Mouse (Mus musculus) inflammation-experienced regulatory T-cells, adult 6 months (primary cell): ENCODE data around the gene Bco1. TPM values are rescaled to one million over a fixed set of nuclear protein-coding genes. Genes with fewer than 3 reads are reported as not detected.

Source experiments
- ATAC-seq: one replicate; pipeline ENCODE4 v1.8.0; 2017
- polyA plus RNA-seq, 3 experiments: library from polyadenylated mRNA; unstranded; fragments of 100-300 nt; shearing (Covaris generic); gene quantifications; one replicate each; pipeline ENCODE4 v1.2.1; 2017

The Bco1 gene
- polyA plus RNA-seq, 3 experiments from 2014 or later, result not detected

DNA sequence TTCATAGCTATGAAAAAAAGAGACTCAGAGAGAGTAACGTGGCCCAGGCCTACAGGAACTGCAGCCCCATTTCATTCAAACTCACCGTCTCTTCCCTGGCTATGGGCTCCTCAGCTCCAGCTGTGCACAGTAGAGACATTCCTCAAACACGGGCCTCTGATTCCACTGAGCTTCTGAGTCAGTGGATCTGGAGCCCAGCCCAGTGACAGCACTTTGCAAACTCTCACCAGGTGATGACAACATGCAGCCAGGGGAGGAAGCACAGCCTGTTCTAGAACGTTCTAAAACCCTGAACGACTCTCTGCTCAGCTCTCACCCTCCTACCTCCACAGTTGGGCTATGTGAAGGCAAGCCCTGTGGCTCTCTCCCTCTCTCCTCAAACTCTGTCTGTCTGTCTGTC lies 1.6 kb upstream of the Bco1 start:
- no peak for ATAC-seq

DNA sequence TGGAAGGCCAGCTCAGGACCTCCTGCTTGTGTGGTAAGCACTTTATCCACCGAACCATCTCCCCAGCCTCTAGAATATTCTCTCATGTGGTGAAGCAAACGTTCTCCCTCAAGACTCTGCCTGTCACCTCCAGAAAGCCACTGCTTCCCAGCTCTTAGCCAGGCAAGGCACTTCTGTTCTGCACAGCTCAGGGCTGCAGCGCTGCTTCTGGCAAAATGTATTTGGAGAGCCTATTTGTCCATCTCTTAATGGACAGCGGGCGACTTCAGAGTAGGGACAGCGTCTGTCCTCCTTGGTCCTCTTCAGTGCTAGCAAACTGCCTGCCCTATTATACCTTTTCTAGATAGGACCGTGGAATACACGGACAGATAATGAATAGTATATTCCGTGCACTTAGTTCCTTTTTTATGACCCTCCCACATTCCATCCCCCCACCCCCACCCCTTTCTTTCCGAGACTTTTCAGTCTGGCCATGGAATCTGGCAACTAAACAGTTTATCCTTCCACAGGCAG lies 1.5 kb downstream of the Bco1 start:
- ATAC-seq, result no peak

DNA sequence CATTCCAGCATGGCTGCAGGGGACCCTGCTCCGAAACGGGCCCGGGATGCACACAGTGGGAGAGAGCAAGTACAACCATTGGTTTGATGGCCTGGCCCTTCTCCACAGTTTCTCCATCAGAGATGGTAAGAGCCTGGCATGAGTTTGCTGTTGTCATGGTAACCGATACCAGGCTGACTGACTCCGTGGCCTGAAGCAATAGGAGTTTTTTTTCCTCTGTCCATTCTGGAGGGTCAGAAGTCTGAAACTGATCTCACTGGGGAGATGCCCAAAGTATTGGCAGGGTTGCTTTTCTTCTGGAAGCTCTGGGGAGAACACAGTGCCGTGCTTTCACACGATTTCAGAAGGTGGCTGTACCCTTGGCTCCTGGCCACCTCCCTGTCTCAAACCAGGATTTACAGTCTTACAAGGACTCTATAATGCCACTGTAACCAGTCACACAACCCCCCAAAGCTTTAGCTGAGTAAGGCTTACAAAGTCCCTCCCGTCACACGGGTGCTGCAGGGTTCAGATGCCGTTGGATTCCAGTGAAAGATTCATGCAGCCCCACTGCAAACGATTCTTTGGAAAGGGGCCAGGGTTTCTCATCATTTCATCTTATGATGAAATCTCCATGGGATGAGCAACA lies 2.0 kb downstream of the Bco1 start:
- ATAC-seq, result no peak

DNA sequence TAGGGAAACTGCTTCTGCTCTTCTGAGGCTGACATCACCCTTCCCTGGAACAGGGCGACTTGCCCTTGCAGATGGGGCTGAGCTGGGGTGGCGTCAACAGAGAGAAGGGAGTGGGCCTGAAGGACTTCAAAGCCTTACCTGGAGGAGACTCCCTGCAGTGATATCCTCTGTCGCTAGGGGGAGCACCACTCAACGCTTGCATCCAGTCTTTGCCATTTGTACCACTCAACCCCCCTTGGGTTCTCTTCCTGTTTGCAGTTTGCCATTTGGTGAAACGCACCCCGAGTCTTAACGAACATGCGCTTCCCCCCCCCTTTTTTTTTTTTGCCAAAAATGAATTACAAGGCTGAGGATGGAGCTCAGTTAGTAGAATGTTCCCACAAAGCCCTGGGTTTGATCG lies 11.9 kb downstream of the Bco1 start:
- peak; percentile 78 for ATAC-seq

DNA sequence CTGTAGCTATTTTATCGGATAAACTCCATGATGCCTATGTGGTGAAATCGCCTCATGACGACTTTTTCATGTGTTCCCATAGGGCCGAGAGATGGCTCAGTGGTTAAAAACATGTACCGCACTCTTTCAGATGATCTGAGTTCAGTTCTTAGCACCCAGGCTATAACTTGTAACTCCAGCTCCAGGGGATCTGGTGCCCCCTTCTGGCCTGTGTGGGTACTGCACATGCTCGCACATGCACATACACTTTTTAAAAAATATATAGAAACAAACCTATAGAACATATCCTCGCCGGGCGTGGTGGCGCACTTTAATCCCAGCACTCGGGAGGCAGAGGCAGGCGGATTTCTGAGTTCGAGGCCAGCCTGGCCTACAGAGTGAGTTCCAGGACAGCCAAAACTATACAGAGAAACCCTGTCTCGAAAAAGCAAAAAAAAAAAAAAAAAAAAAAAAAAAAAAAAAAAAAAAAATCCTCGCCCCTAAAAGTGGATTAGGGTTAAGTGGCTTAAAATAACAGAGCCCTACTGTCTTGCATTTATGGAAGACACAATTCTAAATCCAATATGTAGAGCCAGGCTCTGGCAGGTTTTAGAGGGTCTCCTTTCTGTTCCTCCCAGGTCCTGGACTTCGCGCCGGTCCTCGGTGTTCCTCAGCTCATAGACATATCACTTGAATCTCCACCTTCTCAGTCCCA lies 13.5 kb downstream of the Bco1 start:
- no peak for ATAC-seq

DNA sequence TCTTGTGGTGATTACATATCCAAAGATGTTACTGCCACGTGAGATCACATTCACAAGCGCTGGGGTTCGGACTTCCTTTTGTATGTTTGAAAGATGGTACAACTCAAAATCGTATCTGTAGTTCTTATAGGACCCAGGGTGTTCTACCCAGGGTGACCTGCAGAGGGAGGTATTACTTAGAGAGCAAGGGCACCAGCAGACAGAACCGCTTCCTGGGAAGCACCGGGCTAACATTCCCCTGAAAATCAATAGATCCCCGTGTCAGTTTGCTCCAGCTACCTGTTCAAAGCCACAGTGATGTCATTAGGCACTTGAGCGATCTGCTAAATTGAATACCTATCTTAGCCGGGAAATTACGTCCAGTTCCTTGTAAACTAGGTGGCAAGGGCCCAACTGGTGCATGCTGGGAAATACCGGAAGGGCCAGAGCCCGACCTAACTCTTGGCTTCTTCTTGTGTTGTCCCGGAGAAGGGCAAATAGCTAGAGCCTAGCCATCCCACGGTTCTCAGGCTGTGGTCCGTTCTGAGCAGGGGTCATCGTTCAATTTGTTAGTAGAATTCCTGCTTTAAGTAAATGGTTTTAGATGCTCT lies 14.2 kb downstream of the Bco1 start:
- no peak for ATAC-seq

DNA sequence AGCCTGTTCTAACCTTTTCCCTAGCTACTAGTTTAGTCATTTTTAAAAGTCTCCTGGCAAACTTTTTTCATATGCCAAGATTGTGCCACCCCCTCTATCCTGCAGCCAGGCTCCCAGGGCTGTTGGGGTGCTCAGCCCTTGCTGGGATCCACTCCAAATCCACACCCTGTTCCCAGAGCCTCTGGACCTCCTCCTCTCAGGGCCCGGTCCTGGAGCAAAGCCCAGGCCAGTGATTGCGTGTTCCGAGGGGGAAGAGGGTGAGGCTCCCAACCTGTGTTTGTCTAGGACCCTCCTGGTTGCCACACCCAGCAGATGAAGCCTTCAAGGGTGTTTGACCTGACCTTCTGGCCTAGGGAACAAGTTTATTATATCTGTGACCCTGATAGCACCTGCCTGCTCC lies 16.0 kb downstream of the Bco1 start:
- ATAC-seq, result no peak

DNA sequence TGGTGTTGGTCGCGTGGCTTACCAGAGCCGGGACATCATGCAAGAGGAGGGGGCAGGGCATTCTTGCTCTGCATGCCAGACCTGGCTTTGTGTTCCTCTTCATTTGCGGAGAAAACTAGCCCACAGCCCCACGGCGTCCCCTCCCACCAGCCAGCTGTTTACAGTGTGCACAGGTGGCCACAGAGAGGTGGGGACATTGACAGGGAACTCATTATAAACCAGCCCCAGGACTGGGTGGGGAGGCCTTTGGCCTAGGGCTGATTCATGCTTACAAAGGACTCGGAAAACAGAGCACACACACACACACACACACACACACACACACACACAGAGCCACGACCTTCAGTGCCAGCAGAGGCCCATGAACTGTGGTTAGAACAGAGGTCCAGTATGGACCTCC lies 16.6 kb downstream of the Bco1 start:
- ATAC-seq, result no peak

DNA sequence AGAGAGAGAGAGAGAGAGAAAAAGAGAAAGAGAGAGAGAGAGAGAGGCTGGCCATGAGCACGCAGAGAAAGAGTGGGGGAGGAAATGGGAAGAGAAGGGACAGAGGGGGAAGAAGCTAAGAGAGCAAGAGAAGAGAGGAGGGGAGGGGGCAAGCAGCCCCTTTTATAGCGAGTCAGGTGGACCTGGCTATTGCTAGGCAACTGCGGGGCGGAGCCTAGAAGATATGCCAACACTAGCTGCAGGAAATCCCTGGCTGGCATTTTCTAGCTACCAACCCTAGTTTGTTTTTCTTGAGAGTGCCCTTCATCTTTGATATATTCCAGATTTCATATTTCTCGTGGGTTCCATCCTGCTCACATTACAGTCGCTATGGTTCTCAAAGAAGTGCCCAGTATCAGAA lies 19.4 kb downstream of the Bco1 start:
- no peak for ATAC-seq

DNA sequence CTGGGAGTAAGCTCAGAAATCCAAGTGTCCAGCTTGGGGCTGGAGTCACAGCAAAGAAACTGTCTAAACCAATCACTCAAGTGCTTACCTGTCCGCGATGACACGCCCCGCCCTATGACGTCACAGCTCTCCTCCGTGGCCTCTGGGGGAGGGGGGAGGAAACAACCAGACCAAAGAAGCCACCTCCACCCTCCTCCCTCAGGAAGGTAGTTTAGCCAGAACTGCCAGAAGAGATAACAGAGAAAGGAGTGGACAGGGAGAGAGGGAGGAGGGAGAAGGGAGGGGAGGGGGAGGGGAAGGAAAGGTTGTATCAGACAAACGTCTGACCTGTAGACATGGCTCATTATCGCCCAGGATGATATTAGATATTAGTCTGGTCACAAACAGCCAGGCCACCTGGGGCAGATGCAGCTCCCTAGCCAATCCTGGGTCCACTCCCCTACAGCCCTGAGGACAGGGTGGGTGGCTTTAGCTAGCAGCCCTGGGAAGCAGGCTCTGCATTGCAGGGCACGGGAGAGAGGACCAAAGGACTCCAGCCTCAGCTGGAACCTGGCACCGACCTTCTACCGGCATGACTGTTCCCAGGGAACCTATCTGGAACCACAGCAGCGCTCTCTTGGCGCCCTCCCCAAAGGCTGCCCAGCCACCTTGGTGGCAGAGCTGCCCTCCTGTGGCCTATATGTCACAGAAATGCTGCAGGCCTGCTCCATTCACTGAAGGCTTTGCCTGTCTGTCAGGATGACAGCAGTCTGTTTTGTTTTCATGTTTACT lies 20.2 kb downstream of the Bco1 start:
- no peak for ATAC-seq

DNA sequence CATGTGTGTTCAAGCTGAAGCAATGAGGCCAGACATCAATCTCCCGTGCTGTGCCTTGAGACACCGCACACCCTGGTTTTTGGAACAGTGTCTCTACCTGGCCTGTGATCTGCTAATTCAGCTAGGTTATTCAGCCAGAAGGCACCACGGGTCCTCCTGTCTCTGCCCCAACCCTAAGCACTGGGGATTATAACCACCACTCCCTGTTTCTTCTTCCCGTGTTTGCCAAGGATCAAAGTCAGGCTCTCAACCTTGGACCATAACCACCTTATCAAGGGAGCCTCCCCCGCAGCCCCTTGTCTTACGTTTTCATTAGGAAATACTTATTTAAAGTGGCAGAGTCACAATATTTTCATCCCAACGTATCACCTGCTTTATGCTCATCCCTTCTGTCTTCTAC lies 20.9 kb downstream of the Bco1 start:
- ATAC-seq, result no peak

DNA sequence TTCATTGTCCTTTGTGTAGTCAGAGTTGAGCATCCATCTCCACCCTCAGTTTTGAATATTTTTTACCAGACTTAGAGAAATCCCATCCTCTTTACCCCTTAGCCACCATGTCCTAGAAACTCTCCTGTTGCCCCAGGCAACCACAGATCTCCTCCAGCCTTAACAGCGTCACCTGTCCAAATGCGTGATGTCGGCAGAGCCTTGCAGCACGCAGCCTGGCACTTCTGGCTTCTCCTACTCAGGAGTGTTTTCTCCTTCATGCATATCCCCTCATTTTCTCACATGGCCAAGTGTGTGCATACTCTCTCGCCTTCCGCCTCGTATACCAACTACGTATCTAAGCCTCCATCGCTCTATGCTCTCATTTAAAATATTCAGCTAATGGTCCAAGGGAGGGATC lies 22.8 kb downstream of the Bco1 start:
- ATAC-seq, result no peak

DNA sequence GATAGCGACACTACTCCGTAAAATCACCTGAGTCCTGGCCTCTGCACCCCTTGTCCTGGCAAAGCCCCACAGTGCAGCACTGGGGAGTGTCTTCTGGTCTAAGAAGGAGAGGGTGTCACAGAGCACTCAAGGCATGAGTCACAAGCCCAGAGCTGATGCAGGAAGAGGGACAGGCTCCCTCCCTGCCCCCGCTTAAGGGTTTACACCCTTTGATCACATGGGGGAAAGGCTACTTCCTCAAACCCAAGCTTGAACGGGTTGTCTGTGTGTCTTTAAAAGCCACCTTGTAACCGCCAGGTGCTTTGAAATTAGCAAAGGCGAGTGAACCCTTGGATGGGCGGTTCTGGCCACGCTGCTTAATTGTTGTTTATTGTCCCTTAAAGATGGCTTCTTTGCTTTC lies 25.6 kb downstream of the Bco1 start:
- no peak for ATAC-seq

DNA sequence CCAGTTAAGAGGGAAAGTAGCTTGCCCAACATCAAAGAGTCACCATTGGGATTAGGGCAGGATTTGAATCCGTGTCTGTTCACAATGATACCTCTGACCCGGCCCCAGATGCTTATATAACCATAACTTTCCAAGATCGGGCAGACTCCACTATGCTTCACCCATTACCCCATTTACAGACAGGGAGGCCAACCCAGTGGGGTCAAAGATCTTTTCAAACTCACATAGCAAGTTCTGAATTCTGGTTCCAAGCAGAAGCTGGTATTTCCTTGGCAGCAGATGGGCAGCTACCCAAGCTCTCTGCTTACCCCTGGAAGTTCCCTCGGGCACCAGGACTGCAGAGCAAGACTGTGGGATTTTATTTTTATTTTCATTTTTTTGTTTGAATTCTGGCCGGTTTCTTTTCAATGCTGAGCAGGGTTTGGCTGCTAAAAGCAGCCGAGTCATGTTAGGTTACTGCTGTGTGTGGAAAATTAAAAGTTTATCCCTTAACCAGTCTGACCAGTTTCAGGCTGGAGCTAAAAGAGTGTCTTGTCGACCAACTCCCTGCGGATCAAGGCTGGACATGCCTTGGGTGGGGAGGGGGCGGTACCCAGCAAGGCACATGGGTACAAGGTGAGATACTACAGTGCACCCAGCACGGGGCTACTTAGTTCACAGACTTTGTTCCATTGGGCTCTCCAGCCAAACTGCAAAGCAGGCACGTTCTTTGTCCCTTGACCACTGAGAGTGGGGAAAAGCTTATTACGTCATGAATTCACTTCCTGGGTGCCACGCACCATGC lies 28.4 kb downstream of the Bco1 start:
- no peak for ATAC-seq

DNA sequence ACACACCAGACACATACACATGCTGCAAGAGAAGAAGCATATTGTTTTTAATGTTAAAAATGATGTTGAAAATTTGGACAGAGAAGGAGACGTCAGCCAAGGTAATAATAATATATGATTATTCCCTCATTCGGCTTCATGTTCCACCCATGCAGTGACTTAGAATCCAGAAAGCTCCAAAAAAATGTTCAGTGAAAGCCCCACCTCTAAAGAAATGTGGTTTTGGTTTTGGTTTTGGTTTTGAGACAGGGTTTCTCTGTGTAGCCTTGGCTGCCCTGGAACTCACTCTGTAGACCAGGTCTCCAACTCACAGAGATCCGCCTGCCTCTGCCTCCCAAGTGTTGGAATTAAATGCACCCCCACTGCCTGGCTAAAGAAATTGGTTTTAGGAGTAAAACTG lies 30.2 kb downstream of the Bco1 start:
- ATAC-seq, result no peak

DNA sequence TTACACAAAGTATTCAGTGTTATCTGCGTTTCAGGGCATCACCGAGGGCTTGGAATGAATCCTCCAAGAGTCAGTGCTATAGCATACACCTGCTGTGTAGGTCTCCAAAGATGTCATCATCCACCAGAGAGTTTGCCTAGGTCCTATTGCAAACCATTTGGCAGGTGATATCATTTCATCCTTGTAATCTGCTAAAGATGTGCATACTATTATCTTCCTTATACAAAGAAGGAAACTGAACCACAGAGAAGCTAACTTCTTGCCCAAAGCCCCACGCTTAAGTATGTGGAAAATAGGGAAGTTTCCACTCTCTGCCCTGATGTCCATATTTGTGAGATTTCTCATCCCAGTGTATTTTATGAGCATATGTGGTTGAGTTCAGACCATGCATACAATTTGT lies 30.8 kb downstream of the Bco1 start:
- ATAC-seq, result no peak

DNA sequence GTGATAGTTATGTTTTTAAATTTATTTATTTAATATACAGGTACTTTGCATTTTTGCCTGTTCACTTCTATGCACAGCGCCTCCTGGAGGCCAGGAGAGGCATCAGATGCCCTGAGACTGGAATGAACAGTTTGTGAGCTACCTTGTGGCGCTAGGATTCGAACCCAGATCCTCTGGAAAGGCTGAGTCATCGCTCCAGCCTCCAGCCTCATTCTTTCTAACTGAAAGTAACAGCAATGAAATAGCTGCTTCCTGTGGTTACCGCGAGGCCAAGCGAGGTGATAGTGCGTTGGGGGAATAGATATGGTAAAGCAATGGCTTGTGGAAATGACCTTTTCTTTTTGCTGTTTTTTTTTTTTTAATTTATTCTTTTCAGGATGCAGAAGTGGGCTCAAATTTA lies 31.4 kb downstream of the Bco1 start:
- ATAC-seq, result no peak

DNA sequence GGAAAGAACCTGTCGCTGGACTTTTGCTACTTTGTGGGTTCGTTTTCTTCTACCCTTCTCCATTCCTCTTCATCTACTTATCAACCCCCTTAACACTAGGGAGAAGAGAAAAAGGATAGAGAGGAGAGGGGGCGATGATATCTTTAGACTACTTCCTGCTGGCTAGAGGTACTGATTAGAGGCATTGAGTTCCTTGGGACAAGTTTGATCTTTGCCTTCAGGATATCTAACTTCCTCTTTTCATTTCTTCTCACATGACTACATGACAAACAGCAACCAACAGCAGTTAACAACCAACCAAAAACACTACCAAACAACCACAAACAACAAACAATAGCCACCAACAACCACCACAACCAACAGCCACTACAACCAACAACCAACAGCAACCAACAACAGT lies 38.0 kb downstream of the Bco1 start:
- ATAC-seq, result no peak

DNA sequence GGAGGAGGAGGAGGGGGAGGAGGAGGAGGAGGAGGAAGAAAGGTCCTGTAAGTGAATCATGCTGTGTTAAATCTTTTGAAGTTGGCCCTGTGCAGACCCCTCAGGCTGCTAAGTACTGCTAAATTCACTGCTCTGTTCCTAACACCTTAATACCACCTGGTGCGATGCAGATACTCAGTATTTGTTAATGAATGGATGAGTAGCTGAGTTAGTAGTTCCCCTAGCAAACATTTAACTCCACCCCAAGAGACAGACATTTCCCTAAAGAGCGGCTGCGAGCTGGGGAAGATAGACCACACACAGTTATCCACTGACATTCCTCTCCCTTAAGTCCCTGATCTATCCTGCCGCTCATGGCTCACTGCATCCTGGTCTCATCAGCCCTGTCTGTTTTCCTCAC lies 40.7 kb downstream of the Bco1 start:
- ATAC-seq, result no peak

DNA sequence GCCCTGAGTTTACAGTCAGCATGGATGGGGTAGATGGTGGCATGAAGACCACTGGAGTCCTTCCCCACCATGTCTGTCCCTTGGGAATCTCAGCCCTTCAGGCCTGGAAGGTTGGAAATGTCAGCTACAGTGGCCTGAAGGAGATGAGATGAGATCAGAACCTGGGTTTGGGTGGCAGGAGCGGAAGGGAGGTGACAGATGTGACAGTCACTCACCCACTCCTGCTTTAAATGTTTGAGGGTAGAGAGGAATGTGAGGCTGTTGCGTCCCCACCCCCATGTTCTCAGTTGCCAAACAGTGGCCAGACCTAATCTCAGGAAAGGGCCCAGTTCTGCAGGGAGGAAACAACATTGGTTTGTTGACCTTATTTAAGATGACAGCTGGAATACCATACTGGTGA lies 41.1 kb downstream of the Bco1 start:
- no peak for ATAC-seq

DNA sequence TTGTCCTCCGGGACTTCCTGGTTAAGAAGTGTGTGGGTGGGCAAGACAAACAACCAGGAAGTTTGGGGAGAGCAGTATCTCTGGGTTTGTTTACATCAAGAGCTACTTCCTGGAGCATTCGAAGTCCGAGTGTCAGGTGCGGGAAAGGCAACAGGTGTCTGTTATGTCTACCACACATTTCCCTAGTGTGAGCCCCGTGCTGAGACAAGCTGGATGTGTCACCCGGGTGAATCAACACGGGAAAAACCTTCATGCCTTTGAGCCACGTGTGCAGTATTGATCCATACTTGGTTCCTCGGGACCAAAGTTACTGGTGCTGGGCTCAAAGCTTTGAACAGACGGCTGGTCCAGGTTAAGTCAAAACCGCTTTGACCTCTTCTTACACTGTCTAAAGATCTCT lies 41.7 kb downstream of the Bco1 start:
- ATAC-seq, result no peak

DNA sequence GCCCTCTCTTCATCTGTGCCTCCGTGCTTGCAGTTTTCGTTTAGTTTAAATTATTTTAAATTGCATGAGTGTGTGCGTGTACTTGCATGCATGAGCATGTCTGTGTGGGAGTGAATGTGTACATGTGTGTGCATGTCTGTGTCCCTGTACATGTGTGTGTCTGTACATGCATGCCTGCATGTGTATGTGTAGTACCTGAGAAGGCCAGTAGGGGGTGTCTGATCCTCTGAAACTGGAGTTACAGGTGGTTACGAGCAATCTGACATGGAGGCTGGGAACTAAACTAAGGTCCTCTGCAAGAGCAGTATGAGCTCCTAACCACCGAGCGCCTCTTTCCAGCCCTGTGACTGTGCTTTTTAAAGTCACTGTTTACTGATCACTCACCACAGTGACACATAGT lies 52.9 kb downstream of the Bco1 start:
- ATAC-seq, result no peak

DNA sequence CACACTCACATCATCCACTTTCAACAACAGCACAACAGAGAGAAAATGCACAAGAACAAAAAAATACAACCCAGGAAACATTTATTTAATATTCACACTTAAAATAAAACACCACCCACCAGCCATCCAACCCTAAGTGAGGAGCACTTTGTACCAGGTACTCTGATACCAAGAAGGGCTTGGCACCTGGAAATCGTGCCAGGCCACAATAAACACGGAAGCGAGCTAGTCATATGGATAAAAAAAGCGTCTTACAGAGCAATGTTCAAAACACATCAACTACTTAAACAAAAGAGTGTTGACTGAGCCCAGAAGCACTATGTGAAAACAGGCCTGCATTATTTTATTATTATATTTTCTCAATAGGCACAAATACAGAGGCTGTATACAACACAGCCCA lies 60.5 kb downstream of the Bco1 start:
- ATAC-seq, result no peak
